In the genomic region with DNA sequence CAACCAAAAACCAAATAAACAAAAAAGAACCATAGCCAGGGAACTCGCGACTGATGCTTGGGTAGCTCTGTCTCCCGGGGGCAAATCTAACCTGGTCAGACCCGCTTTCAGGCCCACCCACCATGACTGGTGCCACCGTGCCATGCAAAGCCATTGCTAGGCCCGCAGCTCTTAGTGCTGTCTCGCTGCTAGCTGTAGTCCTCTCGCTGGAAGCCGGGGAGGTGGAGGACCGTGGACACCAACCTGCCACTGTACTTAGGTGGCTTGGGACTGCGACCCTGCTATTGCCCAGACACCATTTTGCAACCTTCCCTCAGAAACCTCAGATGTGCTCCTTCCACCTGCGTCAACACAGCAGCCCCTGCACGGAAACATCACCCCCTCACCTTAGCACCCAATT, we compare ENCODE assay signal across 8 mouse cellular contexts. TPM values are rescaled to one million over a fixed set of nuclear protein-coding genes. Genes with fewer than 3 reads are reported as not detected.
DNase-seq lines count a peak whose midpoint lies in the region; ATAC-seq and TF ChIP-seq lines count a peak whose summit lies in the region.

No protein-coding gene starts in this region.

- no peak overlapping the region for H3K4me2 ChIP-seq in forebrain, embryonic 11.5 days (ENCODE audit: low read depth, low read length, severe bottlenecking)
- no peak overlapping the region for H3K4me2 ChIP-seq in forebrain, postnatal 0 days (ENCODE audit: low read depth)
- peak overlapping the region; percentile 50 for H3K4me2 ChIP-seq in stomach, embryonic 15.5 days

- H3K36me3 ChIP-seq in forebrain, embryonic 11.5 days (ENCODE audit: control insufficient read depth, insufficient read depth, low read length), result no peaks in the 10 kb centered on the region
- H3K36me3 ChIP-seq in forebrain, postnatal 0 days (ENCODE audit: insufficient read depth), result no peaks in the 10 kb centered on the region
- H3K36me3 ChIP-seq in stomach, embryonic 15.5 days, result no peaks in the 10 kb centered on the region

- H3K27me3 ChIP-seq in forebrain, embryonic 11.5 days (ENCODE audit: control insufficient read depth, insufficient read depth, low read length), result peaks cover 99% of the 10 kb centered on the region
- peaks cover 95% of the 10 kb centered on the region for H3K27me3 ChIP-seq in forebrain, postnatal 0 days (ENCODE audit: insufficient read depth, low read length)
- peaks cover 87% of the 10 kb centered on the region for H3K27me3 ChIP-seq in stomach, embryonic 15.5 days (replicated peaks)

- peaks cover 6% of the 10 kb centered on the region for H3K4me1 ChIP-seq in forebrain, embryonic 11.5 days (replicated peaks; ENCODE audit: control insufficient read depth, insufficient read depth, low read length)
- no peaks in the 10 kb centered on the region for H3K4me1 ChIP-seq in forebrain, postnatal 0 days (ENCODE audit: insufficient read depth)
- H3K4me1 ChIP-seq in stomach, embryonic 15.5 days, result peaks cover 23% of the 10 kb centered on the region

- 3% methylated on average over 13 of the region's 13 CpGs for WGBS in forebrain, embryonic 11.5 days
- 5% methylated on average over 13 of the region's 13 CpGs for WGBS in forebrain, postnatal 0 days
- WGBS in stomach, embryonic 15.5 days, result 9% methylated on average over 13 of the region's 13 CpGs

- no peak overlapping the region for H3K9ac ChIP-seq in forebrain, embryonic 11.5 days (ENCODE audit: low read length)
- H3K9ac ChIP-seq in forebrain, postnatal 0 days, result no peak overlapping the region
- H3K9ac ChIP-seq in stomach, embryonic 15.5 days, result no peak overlapping the region; the same call in 1 of the 2 replicates

- no peak for ATAC-seq in forebrain, embryonic 11.5 days (replicated peaks; ENCODE audit: low FRiP score)
- ATAC-seq in forebrain, postnatal 0 days, result no peak
- no peak for ATAC-seq in stomach, embryonic 15.5 days (ENCODE audit: insufficient read depth, low FRiP score, low read depth)

- no peaks in the 10 kb centered on the region for H3K9me3 ChIP-seq in forebrain, embryonic 11.5 days (ENCODE audit: control insufficient read depth, low read length)
- no peaks in the 10 kb centered on the region for H3K9me3 ChIP-seq in forebrain, postnatal 0 days (ENCODE audit: low read length)
- no peaks in the 10 kb centered on the region for H3K9me3 ChIP-seq in stomach, embryonic 15.5 days

- H3K4me3 ChIP-seq in forebrain, embryonic 11.5 days (ENCODE audit: low read depth, low read length), result no peak overlapping the region
- no peak overlapping the region for H3K4me3 ChIP-seq in forebrain, postnatal 0 days (ENCODE audit: low read depth, low read length)
- peak overlapping the region; percentile 43 for H3K4me3 ChIP-seq in stomach, embryonic 15.5 days (replicated peaks)

- no peak for TF ChIP-seq CTCF in forebrain, postnatal 0 days (IDR thresholded peaks at IDR 0.05; ENCODE audit: low read depth)

- H3K27ac ChIP-seq in forebrain, embryonic 11.5 days (ENCODE audit: low read depth, low read length), result no peak overlapping the region
- no peak overlapping the region for H3K27ac ChIP-seq in forebrain, postnatal 0 days (ENCODE audit: low read depth, low read length)
- peak overlapping the region; percentile 70; the same call in 1 of the 2 replicates for H3K27ac ChIP-seq in stomach, embryonic 15.5 days

- DNase-seq in forebrain, embryonic 11.5 days (ENCODE audit: low spot score), result peak; percentile 58
- DNase-seq in forebrain, postnatal 0 days, result no peak
- peak; percentile 15 for DNase-seq in thymus, postnatal 25 days
- DNase-seq in thymus, postnatal 14 days, result no peak
- peak; percentile 41 to 70 for DNase-seq in kidney, postnatal 25 days
- DNase-seq in thymus, postnatal 10 days (ENCODE audit: low spot score in 2 of 2), result no peak
- no peak for DNase-seq in embryo, embryonic 11 days

RNA-seq across cellular contexts. Expression of gene Hoxa3, which starts 1.2 kb away (rescaled TPM):
- not detected in 2 replicates for polyA plus RNA-seq in forebrain, embryonic 11.5 days (2014; fragmentation: Nextera tagmentation; extraction: Ambion mirVana)
- total RNA-seq in forebrain, postnatal 0 days (2014; rRNA removed), result 0.23 TPM in 1 of 2 replicates, not detected in the other
- polyA plus RNA-seq in forebrain, postnatal 0 days (2015; fragmentation: Nextera tagmentation; extraction: Ambion mirVana), result not detected in 2 replicates
- 8.0 and 9.6 TPM in 2 replicates for polyA plus RNA-seq in stomach, embryonic 15.5 days (2015; fragmentation: Nextera tagmentation; extraction: Ambion mirVana)

RNA-seq across cellular contexts. Expression of gene Gm28308, which starts 1.2 kb away (rescaled TPM):
- polyA plus RNA-seq in forebrain, embryonic 11.5 days (2014; fragmentation: Nextera tagmentation; extraction: Ambion mirVana), result not detected in 2 replicates
- total RNA-seq in forebrain, postnatal 0 days (2014; rRNA removed), result not detected in 2 replicates
- polyA plus RNA-seq in forebrain, postnatal 0 days (2015; fragmentation: Nextera tagmentation; extraction: Ambion mirVana), result not detected in 2 replicates
- polyA plus RNA-seq in stomach, embryonic 15.5 days (2015; fragmentation: Nextera tagmentation; extraction: Ambion mirVana), result not detected in 2 replicates

RNA-seq across cellular contexts. Expression of gene Hoxa6, which starts 3.4 kb away (rescaled TPM):
- not detected in 2 replicates for polyA plus RNA-seq in forebrain, embryonic 11.5 days (2014; fragmentation: Nextera tagmentation; extraction: Ambion mirVana)
- total RNA-seq in forebrain, postnatal 0 days (2014; rRNA removed), result not detected in 2 replicates
- not detected in 2 replicates for polyA plus RNA-seq in forebrain, postnatal 0 days (2015; fragmentation: Nextera tagmentation; extraction: Ambion mirVana)
- polyA plus RNA-seq in stomach, embryonic 15.5 days (2015; fragmentation: Nextera tagmentation; extraction: Ambion mirVana), result 1.7 and 1.9 TPM in 2 replicates

RNA-seq across cellular contexts. Expression of gene Hoxa5, which starts 7.6 kb away (rescaled TPM):
- polyA plus RNA-seq in forebrain, embryonic 11.5 days (2014; fragmentation: Nextera tagmentation; extraction: Ambion mirVana), result not detected in 2 replicates
- not detected in 2 replicates for total RNA-seq in forebrain, postnatal 0 days (2014; rRNA removed)
- polyA plus RNA-seq in forebrain, postnatal 0 days (2015; fragmentation: Nextera tagmentation; extraction: Ambion mirVana), result not detected in 2 replicates
- 19.8 and 20.2 TPM in 2 replicates for polyA plus RNA-seq in stomach, embryonic 15.5 days (2015; fragmentation: Nextera tagmentation; extraction: Ambion mirVana)

RNA-seq across cellular contexts. Expression of gene Hoxa7, which starts 9.7 kb away (rescaled TPM):
- not detected in 2 replicates for polyA plus RNA-seq in forebrain, embryonic 11.5 days (2014; fragmentation: Nextera tagmentation; extraction: Ambion mirVana)
- not detected in 2 replicates for total RNA-seq in forebrain, postnatal 0 days (2014; rRNA removed)
- polyA plus RNA-seq in forebrain, postnatal 0 days (2015; fragmentation: Nextera tagmentation; extraction: Ambion mirVana), result not detected in 2 replicates
- polyA plus RNA-seq in stomach, embryonic 15.5 days (2015; fragmentation: Nextera tagmentation; extraction: Ambion mirVana), result 7.6 and 12.1 TPM in 2 replicates

Comparison
In these comparisons a context has a peak if more than half of its experiments do, and no peak if none do; other contexts are left out.
1. DNase-seq: peak in forebrain, embryonic 11.5 days (single experiment), thymus, postnatal 25 days (single experiment) and kidney, postnatal 25 days (2 of 2); none in forebrain, postnatal 0 days (single experiment), thymus, postnatal 14 days (single experiment), thymus, postnatal 10 days (0 of 2) and embryo, embryonic 11 days (single experiment).